Mouse (Mus musculus) heart, embryonic 12.5 days (tissue): Measurements from ENCODE around the gene Tbc1d16. TPM values are rescaled to one million over a fixed set of nuclear protein-coding genes. Genes with fewer than 3 reads are reported as not detected.
A peak's percentile ranks its signal among the peaks of the same experiment; 100 is the strongest.

Experiments used
- ATAC-seq: fragments of 200-750 bp; cut with Nextera tagmentation; 2 replicates; pipeline ENCODE4 v1.8.0; 2017; ENCODE audit warnings: moderate TSS enrichment, moderate library complexity; ENCODE audit not compliant: insufficient number of reproducible peaks, low FRiP score
- H3K27ac ChIP-seq: fragments of 300-500 bp; sonication (generic); 2 replicates; pipeline ENCODE4 v1.5.1; 2016; ENCODE audit warnings: mild to moderate bottlenecking, moderate library complexity; ENCODE audit not compliant: poor library complexity, severe bottlenecking
- H3K27me3 ChIP-seq: fragments of 300-500 bp; sonication (generic); replicated peaks from 2 replicates; pipeline ENCODE4 v1.6.1; 2016; ENCODE audit warnings: mild to moderate bottlenecking, moderate library complexity
- H3K36me3 ChIP-seq: fragments of 300-500 bp; sonication (generic); 2 replicates; pipeline ENCODE4 v1.6.1; 2016; ENCODE audit warnings: mild to moderate bottlenecking, moderate library complexity
- H3K4me1 ChIP-seq: fragments of 300-500 bp; sonication (generic); replicated peaks from 2 replicates; pipeline ENCODE4 v1.6.1; 2016; ENCODE audit warnings: mild to moderate bottlenecking
- H3K4me2 ChIP-seq: fragments of 300-500 bp; sonication (generic); 2 replicates; pipeline ENCODE4 v1.6.1; 2016; ENCODE audit warnings: mild to moderate bottlenecking, moderate library complexity
- H3K4me3 ChIP-seq: fragments of 300-500 bp; sonication (generic); 2 replicates; pipeline ENCODE4 v1.5.1; 2016; ENCODE audit warnings: mild to moderate bottlenecking
- H3K9ac ChIP-seq: fragments of 300-500 bp; sonication (generic); 2 replicates; pipeline ENCODE4 v1.6.1; 2016; ENCODE audit warnings: mild to moderate bottlenecking, moderate library complexity
- H3K9me3 ChIP-seq: fragments of 300-500 bp; sonication (generic); replicated peaks from 2 replicates; pipeline ENCODE4 v1.6.1; 2016; ENCODE audit warnings: mild to moderate bottlenecking, moderate library complexity
- WGBS: fragments of 180-500 bp; shearing (Covaris S2); methylation state at CpG from one replicate; pipeline ENCODE4 v1.1.7; 2016; 5-methylcytosine and 5-hydroxymethylcytosine counted together
- polyA plus RNA-seq: library from polyadenylated mRNA; unstranded; fragments of >200 nt; fragmentation: Nextera tagmentation; extraction: Ambion mirVana; gene quantifications from 2 replicates; pipeline ENCODE4 v1.2.1, GENCODE M21; 2016

Gene Tbc1d16
- polyA plus RNA-seq, 1 experiment from 2014 or later, result 7.5 TPM

DNA sequence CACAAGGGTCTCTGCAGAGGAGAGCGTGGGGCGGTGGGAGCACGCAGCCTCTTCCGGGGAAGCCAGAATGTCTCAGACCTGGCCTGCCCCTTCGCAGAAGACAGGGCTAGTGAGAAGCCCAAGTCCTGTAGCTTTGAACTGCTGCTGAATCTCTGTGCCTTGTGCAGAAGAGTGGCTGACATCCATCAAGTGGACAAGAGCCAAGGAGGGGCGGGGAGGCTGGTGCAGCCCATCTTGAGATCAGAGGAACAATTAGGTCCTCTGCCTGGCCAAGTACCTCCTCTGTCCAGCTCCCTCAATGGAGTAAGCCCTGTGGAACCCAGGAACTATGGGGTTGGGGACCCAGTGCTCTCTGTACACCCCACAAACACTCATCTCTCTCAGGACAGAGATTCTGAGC is 89.3 kb downstream of the Tbc1d16 start:
- H3K9me3 ChIP-seq, result no peaks in the 10 kb centered on the region
- peaks cover 11% of the 10 kb centered on the region; the same call in 1 of the 2 replicates for H3K27me3 ChIP-seq
- 74% methylated on average over 6 of the region's 6 CpGs for WGBS
- no peaks in the 10 kb centered on the region for H3K36me3 ChIP-seq
- no peak overlapping the region for H3K9ac ChIP-seq
- no peak for ATAC-seq
- H3K4me1 ChIP-seq, result peaks cover 32% of the 10 kb centered on the region
- no peak overlapping the region for H3K27ac ChIP-seq
- no peak overlapping the region for H3K4me2 ChIP-seq
- H3K4me3 ChIP-seq, result no peak overlapping the region

DNA sequence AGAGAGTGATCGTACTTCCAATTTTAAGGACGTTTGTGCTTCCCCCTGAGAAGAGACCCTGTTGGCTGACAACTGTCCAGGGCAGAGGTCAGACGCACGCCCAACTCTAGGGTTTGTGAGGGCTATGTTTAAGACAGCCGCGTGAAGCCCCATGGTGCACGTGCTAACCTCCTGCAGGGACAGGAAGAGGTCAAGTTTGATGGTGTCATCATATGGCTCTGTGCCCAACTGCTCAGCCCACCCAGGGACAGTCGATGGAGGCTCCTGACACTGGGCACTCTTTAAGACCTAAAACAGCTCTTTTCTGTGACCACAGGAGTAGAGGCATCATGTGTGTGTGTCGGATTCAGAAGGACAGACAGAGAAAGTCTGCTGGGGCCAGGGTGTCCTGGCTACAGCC is 90.1 kb downstream of the Tbc1d16 start:
- 72% methylated on average over 9 of the region's 9 CpGs for WGBS
- Histone ChIP-seq H3K9me3 (no peaks in the 10 kb centered on the region), H3K27ac (no peak overlapping the region), H3K36me3 (no peaks in the 10 kb centered on the region), H3K9ac (no peak overlapping the region), H3K4me1 (peaks cover 36% of the 10 kb centered on the region), H3K4me2 (no peak overlapping the region), H3K27me3 (peaks cover 11% of the 10 kb centered on the region; the same call in 1 of the 2 replicates), H3K4me3 (no peak overlapping the region)
- ATAC-seq, result no peak

DNA sequence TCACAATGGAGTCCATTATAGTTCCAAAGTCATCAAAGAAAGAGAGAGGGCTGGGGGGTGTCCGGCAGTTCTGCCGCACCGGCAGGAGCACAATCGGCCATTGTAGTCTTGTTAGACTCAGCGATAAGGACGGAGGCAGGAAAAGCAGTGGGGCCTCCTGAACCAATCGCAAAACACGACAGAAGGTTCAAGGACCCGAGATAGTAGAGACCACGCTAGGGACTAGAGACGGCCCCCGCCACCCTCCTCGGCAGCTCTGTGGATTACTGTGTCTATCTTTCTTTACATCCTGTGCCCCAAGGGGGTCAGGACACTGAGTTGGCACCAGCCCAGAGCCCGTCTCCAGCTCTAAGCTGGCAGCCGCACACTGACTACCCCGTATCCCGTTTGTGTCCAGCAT is 93.7 kb downstream of the Tbc1d16 start:
- H3K9me3 ChIP-seq, result no peaks in the 10 kb centered on the region
- H3K4me1 ChIP-seq, result peaks cover 41% of the 10 kb centered on the region
- peak; percentile 64 for ATAC-seq
- H3K4me2 ChIP-seq, result peak overlapping the region; percentile 19
- H3K36me3 ChIP-seq, result no peaks in the 10 kb centered on the region
- no peak overlapping the region for H3K9ac ChIP-seq
- peaks cover 6% of the 10 kb centered on the region for H3K27me3 ChIP-seq
- H3K27ac ChIP-seq, result peak overlapping the region; percentile 75
- 17% methylated on average over 17 of the region's 17 CpGs for WGBS
- no peak overlapping the region for H3K4me3 ChIP-seq

DNA sequence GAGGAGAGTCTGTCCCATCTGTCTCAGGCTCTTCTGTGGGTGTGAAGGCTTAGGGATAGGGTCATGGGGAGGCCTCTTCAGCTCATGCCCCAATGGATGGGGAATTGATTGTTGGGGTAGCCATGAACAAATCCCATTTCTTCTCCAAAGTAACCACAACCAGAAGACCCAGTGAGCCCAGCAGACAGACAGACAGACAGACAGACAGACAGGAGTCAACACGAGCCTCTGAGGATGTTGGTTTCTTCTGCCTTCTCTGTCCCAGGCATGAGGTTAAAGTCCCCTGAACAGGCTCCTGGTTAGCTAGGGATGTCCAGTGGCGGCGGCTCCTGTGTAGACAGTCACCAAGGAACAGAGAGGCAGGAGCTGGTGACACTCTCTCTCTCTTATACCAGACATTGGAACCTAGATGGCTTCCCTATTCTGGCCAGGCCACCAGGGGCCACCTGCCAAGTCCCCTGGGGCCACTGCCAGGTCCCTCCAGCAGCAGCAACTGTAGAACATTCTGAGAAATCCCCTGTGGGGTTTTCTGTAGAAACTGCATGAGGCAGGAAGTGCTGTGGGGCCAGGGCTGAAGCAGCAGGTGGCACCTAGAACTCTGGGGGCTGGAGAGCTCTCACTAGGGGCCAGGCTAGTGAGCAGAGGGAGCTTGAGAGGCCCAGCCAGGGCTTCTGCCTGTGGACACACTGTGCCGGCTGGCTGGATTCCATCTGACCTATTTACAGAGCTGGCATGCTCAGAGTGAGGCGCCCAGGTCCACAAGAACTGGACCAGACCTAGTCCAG is 94.7 kb downstream of the Tbc1d16 start:
- peak overlapping the region; percentile 75; the same call in 1 of the 2 replicates for H3K27ac ChIP-seq
- no peaks in the 10 kb centered on the region for H3K36me3 ChIP-seq
- peaks cover 47% of the 10 kb centered on the region for H3K4me1 ChIP-seq
- ATAC-seq, result no peak
- 57% methylated on average over 5 of the region's 5 CpGs for WGBS
- no peaks in the 10 kb centered on the region for H3K9me3 ChIP-seq
- no peak overlapping the region for H3K4me2 ChIP-seq
- H3K27me3 ChIP-seq, result peaks cover 15% of the 10 kb centered on the region
- H3K4me3 ChIP-seq, result no peak overlapping the region
- H3K9ac ChIP-seq, result no peak overlapping the region

DNA sequence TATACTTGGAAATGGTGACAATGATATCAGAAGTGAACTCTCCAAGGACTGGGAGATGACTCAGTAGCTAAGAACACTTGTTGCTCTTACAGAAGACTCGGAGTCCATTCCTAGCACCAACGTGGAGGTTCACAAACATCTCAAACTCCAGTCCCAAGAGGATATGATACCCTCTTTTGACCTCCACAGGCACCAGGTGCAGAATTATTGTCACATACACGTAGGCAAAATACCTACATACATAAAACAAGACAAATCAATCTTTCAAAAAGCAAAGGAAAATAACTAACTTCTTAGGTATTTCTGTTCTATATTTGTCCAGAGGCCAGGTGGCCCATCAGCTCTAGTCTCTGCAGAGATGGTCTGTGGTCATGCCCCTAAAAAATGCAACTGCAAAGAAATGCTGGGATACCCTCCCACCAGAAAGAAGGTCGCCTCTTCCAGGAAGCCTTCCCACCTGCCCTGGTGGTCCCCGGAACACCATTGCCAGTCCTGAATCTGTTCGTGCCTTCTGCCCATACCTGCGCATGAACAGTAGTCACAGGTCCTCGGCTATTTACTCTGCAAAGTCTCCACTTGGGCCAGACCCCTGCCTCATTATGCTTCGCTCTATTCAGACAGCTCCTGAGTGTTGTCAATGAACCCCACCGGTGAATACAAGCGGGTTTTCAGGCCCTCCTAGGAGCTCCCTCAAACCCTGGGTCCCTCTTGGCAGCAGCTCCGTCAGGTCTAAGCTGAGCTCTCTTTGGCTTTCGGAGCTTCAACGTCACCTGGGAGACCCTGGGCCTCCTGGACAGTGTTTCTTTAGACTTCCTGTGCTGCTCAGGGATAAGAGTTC is 95.9 kb downstream of the Tbc1d16 start:
- no peaks in the 10 kb centered on the region for H3K36me3 ChIP-seq
- no peak for ATAC-seq
- no peak overlapping the region for H3K4me3 ChIP-seq
- no peak overlapping the region for H3K27ac ChIP-seq
- H3K4me1 ChIP-seq, result peaks cover 55% of the 10 kb centered on the region
- H3K4me2 ChIP-seq, result no peak overlapping the region
- no peak overlapping the region for H3K9ac ChIP-seq
- WGBS, result 79% methylated on average over 14 of the region's 14 CpGs
- H3K9me3 ChIP-seq, result no peaks in the 10 kb centered on the region
- peaks cover 15% of the 10 kb centered on the region for H3K27me3 ChIP-seq

DNA sequence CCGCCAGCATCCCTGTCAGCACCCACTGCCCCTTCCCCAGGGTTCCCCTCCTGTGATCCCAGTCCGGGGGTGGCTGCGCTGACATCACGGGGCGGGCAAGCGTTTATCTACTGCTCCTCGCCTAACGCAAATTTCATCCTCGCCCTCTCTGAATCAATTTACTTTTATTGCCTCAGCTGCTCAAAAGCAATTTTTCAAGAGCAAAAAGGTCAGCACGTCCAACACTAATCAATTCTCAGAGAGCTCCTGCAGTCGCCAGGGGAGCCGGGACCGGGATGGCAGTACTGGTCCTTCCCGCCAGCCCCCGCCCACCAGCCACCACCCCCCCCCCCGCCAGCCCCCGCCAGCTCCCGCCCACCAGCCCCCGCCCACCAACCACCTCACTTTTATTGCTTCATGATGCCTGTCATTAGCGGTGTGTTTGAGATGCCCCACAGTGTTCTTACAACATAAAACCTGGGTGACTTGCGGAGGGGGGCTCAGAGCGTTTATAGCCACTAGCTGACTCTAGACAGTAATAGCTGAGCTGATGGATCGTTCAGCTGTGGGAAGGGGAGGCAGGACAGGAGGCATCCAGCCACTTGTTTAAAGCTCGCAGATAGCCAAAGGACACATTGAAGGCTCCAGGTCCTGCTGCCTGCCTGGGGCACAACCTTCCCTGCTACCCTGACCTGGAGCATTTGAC is 98.1 kb downstream of the Tbc1d16 start:
- peak overlapping the region; percentile 53 for H3K4me2 ChIP-seq
- peaks cover 15% of the 10 kb centered on the region for H3K27me3 ChIP-seq
- peaks cover 76% of the 10 kb centered on the region for H3K4me1 ChIP-seq
- H3K9me3 ChIP-seq, result no peaks in the 10 kb centered on the region
- H3K9ac ChIP-seq, result peak overlapping the region; percentile 16; the same call in 1 of the 2 replicates
- no peak overlapping the region for H3K4me3 ChIP-seq
- H3K27ac ChIP-seq, result no peak overlapping the region
- H3K36me3 ChIP-seq, result no peaks in the 10 kb centered on the region
- 22% methylated on average over 24 of the region's 24 CpGs for WGBS
- ATAC-seq, result no peak

DNA sequence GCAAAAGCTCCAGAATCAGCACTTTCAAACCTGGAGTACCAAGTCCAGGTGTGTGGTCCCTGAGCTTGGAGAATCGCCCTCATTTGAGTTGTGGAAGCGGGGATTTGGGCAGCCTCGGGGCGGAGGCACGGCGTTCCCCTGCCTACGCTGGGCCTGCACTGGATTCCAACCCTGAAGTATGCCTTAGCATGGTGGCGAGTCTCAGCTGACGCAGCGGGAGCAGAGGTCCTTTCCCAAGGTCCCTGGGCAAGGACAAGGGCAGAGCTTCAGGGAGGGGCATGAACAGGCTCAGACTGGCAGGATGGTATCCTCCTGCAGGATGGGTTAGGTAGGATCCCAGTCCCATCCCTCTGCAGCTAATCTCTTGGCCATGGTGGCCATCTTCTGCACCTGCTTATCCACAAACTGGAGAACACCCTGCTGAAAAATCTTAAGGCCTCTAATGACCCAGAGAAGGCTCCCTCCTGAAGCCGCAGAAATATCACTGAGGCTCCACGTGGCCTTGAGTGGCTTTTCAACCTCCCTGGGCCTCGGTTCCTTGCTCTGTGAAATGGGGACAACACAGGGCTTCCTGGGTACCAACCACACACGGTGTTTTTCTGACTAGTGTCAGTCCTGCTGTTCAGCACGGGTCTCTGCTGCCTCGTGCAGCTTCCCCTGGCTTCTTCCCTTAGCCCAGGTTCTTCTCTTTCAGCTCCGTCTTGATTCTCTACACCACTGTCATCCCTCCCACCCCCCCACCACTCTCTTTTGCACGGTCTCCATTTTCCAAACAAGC is 98.8 kb downstream of the Tbc1d16 start:
- H3K27me3 ChIP-seq, result peaks cover 15% of the 10 kb centered on the region
- H3K27ac ChIP-seq, result no peak overlapping the region
- no peaks in the 10 kb centered on the region for H3K36me3 ChIP-seq
- no peak overlapping the region; the same call in 1 of the 2 replicates for H3K9ac ChIP-seq
- peaks cover 69% of the 10 kb centered on the region for H3K4me1 ChIP-seq
- H3K9me3 ChIP-seq, result no peaks in the 10 kb centered on the region
- no peak overlapping the region for H3K4me3 ChIP-seq
- WGBS, result 48% methylated on average over 18 of the region's 18 CpGs
- no peak for ATAC-seq
- peak overlapping the region; percentile 53 for H3K4me2 ChIP-seq

DNA sequence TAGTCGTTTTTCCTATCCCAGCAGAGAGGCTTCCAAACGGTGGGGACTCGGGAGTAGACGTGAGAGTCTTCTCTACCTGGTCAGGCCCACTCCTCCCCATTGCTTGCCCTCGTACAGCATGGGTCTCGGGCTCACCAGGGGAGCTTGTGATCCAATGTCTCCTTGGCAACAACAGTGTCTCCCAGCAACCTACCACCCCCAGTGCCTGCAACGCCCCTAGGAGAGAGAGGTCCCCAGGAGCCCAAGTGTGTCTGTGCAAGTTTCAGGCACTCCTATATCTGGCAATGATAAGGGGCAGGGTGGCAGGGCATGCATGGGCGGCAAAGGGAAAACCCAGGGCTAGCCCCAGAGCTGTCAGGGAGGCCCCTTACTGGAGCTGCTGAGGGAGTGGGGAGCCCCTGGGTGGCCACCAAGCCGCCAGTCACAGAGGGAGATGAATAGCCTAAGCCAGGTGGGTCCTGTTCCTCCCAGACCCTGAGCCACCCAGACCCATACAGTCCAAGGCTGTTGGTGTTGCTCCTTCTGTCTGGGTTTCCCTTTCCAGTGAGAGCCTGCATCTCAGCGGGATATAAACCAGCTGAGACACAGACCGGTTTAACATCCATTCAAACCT is 99.5 kb downstream of the Tbc1d16 start:
- H3K9me3 ChIP-seq, result no peaks in the 10 kb centered on the region
- peaks cover 15% of the 10 kb centered on the region for H3K27me3 ChIP-seq
- no peak overlapping the region for H3K4me3 ChIP-seq
- no peaks in the 10 kb centered on the region for H3K36me3 ChIP-seq
- H3K4me1 ChIP-seq, result peaks cover 68% of the 10 kb centered on the region
- WGBS, result 46% methylated on average over 11 of the region's 11 CpGs
- H3K27ac ChIP-seq, result peak overlapping the region; percentile 52
- ATAC-seq, result no peak
- H3K4me2 ChIP-seq, result peak overlapping the region; percentile 11
- peak overlapping the region; percentile 14; the same call in 1 of the 2 replicates for H3K9ac ChIP-seq

DNA sequence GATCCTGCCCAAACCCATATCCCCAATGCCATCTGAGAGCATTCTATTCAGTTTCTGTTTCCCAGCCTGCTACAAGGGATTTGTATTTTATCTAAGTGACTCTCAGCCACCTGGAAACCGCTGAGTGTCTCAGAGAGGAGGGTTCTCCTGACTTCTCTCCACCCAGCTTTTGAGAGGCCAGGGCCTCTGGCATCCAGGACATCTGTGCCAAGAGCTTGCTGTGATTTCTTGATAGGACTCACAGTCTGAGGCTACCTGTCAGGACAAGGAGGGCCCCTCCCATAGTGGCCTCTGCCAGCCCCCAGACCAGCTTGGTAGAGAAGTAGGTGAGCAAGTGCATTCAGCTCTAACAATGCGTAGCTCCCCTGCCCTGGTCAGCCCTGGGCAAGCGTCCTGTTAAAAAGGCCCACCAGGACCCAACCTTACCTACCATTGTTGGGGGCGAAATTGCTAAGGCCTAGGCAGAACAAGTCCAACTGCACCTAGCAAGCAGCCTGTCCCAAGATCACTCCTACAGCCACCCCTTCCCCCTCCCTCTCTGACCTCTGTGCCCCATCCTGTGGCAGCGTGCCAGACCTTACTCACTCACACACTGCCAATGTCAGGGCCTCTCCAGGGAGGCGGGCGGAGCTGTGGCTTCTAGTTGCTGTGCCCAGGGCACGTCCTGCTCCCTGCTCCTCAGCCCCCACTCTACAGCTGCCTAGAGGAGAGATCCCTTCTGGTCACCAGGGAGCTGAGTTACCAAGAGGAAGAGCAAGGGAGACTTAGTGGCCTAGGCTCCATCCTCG is 100.4 kb downstream of the Tbc1d16 start:
- peak; percentile 71 for ATAC-seq
- Histone ChIP-seq H3K9me3 (no peaks in the 10 kb centered on the region), H3K36me3 (no peaks in the 10 kb centered on the region), H3K27me3 (peaks cover 16% of the 10 kb centered on the region), H3K4me2 (peak overlapping the region; percentile 11), H3K4me1 (peaks cover 63% of the 10 kb centered on the region), H3K9ac (peak overlapping the region; percentile 14; the same call in 1 of the 2 replicates), H3K27ac (peak overlapping the region; percentile 52), H3K4me3 (no peak overlapping the region)
- 43% methylated on average over 9 of the region's 9 CpGs for WGBS
